Mouse (Mus musculus) heart, postnatal 36 days (tissue): ENCODE results near the gene Rapgef4. TPM values are rescaled to one million over a fixed set of nuclear protein-coding genes. Genes with fewer than 3 reads are reported as not detected.

ENCODE experiments used
- DNase-seq, 2 experiments: peaks; one replicate each; pipeline ENCODE4 v3.0.0; 2021 to 2022
- intact Hi-C: fragments of 180-260 bp; cut with DNase I; formaldehyde crosslinking; loops from one replicate; pipeline ENCODE4 v1.15.1; 2025
- total RNA-seq, 2 experiments: library from RNA; stranded (reverse); gene quantifications; 2 replicates each; pipeline ENCODE4 v1.2.3; 2021

The Rapgef4 gene
- total RNA-seq, 2 experiments from 2014 or later, result 25.8 to 33.4 TPM

- intact Hi-C loops, result loop anchor here (5.0 kb wide), 2 partner anchors 106 to 166 kb away; no protein-coding TSS in a partner anchor
- peak; percentile 66 to 74 for DNase-seq
These were observed 222.6 kb downstream of the Rapgef4 start for GRCm38 (mm10) chr2:72203609-72204008.

- intact Hi-C loops, result no loop called here
These were observed 224.8 kb downstream of the Rapgef4 start for GRCm38 (mm10) chr2:72205869-72206268.

GRCm38 (mm10) chr2:72206530-72207248 lies 225.6 kb downstream of the Rapgef4 start:
- intact Hi-C loops, result no loop called here
- DNase-seq, result no peak

More at GRCm38 (mm10) chr2:72205869-72206268, 224.8 kb downstream of the Rapgef4 start:
- no peak for DNase-seq

- DNase-seq, result no peak
- intact Hi-C loops, result loop anchor here (5.0 kb wide), 1 partner anchor 65 kb away; no protein-coding TSS in a partner anchor
These were observed 236.3 kb downstream of the Rapgef4 start for GRCm38 (mm10) chr2:72217336-72217735.

GRCm38 (mm10) chr2:72219921-72220320 lies 238.9 kb downstream of the Rapgef4 start:
- intact Hi-C loops, result loop anchor here (2.0 to 5.0 kb wide), 3 partner anchors 68 to 181 kb away; no protein-coding TSS in a partner anchor

GRCm38 (mm10) chr2:72221283-72221682 lies 240.2 kb downstream of the Rapgef4 start:
- intact Hi-C loops, result loop anchor here (2.0 to 5.0 kb wide), 2 partner anchors 124 to 182 kb away; no protein-coding TSS in a partner anchor
- DNase-seq, result no peak

More at GRCm38 (mm10) chr2:72219921-72220320, 238.9 kb downstream of the Rapgef4 start:
- DNase-seq, result peak; percentile 53 to 67

- DNase-seq, result no peak
- intact Hi-C loops, result loop anchor here (2.0 to 5.0 kb wide), 2 partner anchors 124 to 183 kb away; no protein-coding TSS in a partner anchor
These were observed 240.7 kb downstream of the Rapgef4 start for GRCm38 (mm10) chr2:72221706-72222105.

- DNase-seq, result no peak
- intact Hi-C loops, result loop anchor here (5.0 kb wide), 1 partner anchor 125 kb away; no protein-coding TSS in a partner anchor
These were observed 241.2 kb downstream of the Rapgef4 start for GRCm38 (mm10) chr2:72222276-72222675.

- DNase-seq, result no peak
- intact Hi-C loops, result loop anchor here (5.0 kb wide), 1 partner anchor 126 kb away; no protein-coding TSS in a partner anchor
These were observed 241.9 kb downstream of the Rapgef4 start for GRCm38 (mm10) chr2:72222736-72223455.

GRCm38 (mm10) chr2:72223479-72223878 lies 242.4 kb downstream of the Rapgef4 start:
- DNase-seq, result no peak
- intact Hi-C loops, result loop anchor here (5.0 kb wide), 1 partner anchor 126 kb away; no protein-coding TSS in a partner anchor

- intact Hi-C loops, result no loop called here
- DNase-seq, result no peak
These were observed 245.0 kb downstream of the Rapgef4 start for GRCm38 (mm10) chr2:72226006-72226405.

GRCm38 (mm10) chr2:72227416-72227815 lies 246.4 kb downstream of the Rapgef4 start:
- no peak for DNase-seq
- intact Hi-C loops, result no loop called here

GRCm38 (mm10) chr2:72228881-72229280 lies 247.8 kb downstream of the Rapgef4 start:
- intact Hi-C loops, result no loop called here
- no peak for DNase-seq

- peak in 1 of 2 experiments; percentile 15 for DNase-seq
- intact Hi-C loops, result no loop called here
These were observed 249.5 kb downstream of the Rapgef4 start for GRCm38 (mm10) chr2:72230545-72230944.

- no peak for DNase-seq
- intact Hi-C loops, result loop anchor here (2.0 kb wide), 1 partner anchor 51 kb away; the partner anchor contains the start of gene Map3k20
These were observed 253.0 kb downstream of the Rapgef4 start for GRCm38 (mm10) chr2:72234085-72234484.

- peak; percentile 73 to 76 for DNase-seq
- intact Hi-C loops, result loop anchor here (1.0 to 2.0 kb wide), 3 partner anchors 50 to 155 kb away; partner anchors contain the start of gene Map3k20
These were observed 253.9 kb downstream of the Rapgef4 start for GRCm38 (mm10) chr2:72234943-72235342.

GRCm38 (mm10) chr2:72235361-72235901 lies 254.4 kb downstream of the Rapgef4 start:
- intact Hi-C loops, result loop anchor here (1.0 to 2.0 kb wide), 3 partner anchors 49 to 155 kb away; partner anchors contain the start of gene Map3k20
- peak; percentile 39 to 62 for DNase-seq

- no peak for DNase-seq
- intact Hi-C loops, result no loop called here
These were observed 257.4 kb downstream of the Rapgef4 start for GRCm38 (mm10) chr2:72238421-72238820.

- intact Hi-C loops, result no loop called here
- DNase-seq, result no peak
These were observed 257.9 kb downstream of the Rapgef4 start for GRCm38 (mm10) chr2:72238925-72239324.

- DNase-seq, result no peak
- intact Hi-C loops, result no loop called here
These were observed 258.4 kb downstream of the Rapgef4 start for GRCm38 (mm10) chr2:72239456-72239855.
